Mouse (Mus musculus) testis, adult 2 months (tissue): Measurements from ENCODE around the gene Nmt1.
A peak's percentile ranks its signal among the peaks of the same experiment; 100 is the strongest.

Experiments used
- CTCF ChIP-seq: fragments of 200-500 bp; IDR thresholded peaks from 2 replicates; pipeline ENCODE4 v1.5.1; 2012; ENCODE audit warnings: low read depth, mild to moderate bottlenecking, inconsistent platforms, low read length, moderate library complexity; ENCODE audit not compliant: control insufficient read depth, insufficient read depth, insufficient replicate concordance
- POLR2A ChIP-seq: fragments of 200-500 bp; IDR thresholded peaks from 2 replicates; pipeline ENCODE4 v1.6.1; 2012; ENCODE audit warnings: low read depth, mild to moderate bottlenecking, inconsistent platforms, low read length, moderate library complexity; ENCODE audit not compliant: control insufficient read depth

- 0 out of 2 replicates have a peak, but pooled peaks have one; percentile 22 for TF ChIP-seq POLR2A
- no peak for TF ChIP-seq CTCF
Measured at GRCm38 (mm10) chr11:103093862-103094833, 66.2 kb downstream of the Nmt1 start.
